Mouse (Mus musculus) heart, adult 8-10 months (tissue): ENCODE measurements around the gene Myh4. TPM values are rescaled to one million over a fixed set of nuclear protein-coding genes. Genes with fewer than 3 reads are reported as not detected.

Source experiments
- DNase-seq: peaks from one replicate; pipeline ENCODE4 v3.0.0; 2022; ENCODE audit warnings: low spot score
- total RNA-seq, 4 experiments: library from RNA; stranded (reverse); gene quantifications; 2 replicates each; pipeline ENCODE4 v1.2.4; 2022

Myh4 gene
- 10 to 100 TPM in 1 of 4 experiments, 1 to 10 TPM in 3; 5.6 to 10.3 (median 7.0) TPM for total RNA-seq

DNA sequence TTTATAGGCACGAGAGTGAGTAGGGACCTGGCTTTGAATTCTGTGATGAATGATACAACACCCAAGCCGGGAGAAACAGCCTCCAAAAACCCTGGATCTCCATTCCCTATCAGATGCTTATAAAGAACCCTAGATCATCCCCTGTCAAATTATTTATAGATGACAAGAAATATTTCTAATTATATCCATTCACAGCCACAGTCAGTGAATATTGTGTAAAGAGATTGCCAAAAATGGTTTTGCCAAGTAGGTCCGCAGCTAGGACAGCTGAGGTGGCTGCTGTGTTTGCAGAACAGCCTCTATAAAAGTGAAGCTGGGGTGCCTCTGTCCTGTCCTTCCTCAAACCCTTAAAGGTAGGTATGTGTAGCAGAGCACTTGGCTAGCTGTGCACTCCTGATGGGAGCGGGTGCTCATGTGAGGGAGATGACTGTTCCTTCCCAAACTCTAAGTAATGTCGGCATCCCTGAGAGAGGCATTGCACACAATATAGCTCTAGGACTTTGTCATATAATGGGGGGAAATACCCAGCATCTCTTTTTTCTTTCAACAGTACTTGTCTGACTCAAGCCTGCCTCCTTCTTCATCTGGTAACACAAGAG is at the start of gene Myh4:
Myh4 (plus strand) TSS at position 549 of the 599 bp plus-strand sequence.
- DNase-seq: no peak

DNA sequence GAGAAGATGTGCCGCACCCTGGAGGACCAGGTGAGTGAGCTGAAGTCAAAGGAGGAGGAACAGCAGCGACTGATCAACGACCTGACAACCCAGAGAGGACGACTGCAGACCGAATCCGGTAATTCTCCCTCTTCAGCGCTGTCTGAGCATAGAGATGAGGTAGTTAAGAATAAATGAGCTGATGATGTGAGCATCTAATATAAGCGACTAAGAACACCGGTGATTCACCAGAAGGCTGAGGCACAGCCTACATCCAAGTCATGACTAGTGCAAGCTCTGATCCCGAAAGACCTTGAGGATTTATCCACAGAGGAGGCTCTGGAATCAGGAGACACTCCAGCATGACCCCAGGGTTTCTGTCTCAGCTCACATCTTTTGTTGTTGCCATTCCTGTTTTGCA is 47.5 kb upstream of the Myh4 start:
- DNase-seq: no peak

DNA sequence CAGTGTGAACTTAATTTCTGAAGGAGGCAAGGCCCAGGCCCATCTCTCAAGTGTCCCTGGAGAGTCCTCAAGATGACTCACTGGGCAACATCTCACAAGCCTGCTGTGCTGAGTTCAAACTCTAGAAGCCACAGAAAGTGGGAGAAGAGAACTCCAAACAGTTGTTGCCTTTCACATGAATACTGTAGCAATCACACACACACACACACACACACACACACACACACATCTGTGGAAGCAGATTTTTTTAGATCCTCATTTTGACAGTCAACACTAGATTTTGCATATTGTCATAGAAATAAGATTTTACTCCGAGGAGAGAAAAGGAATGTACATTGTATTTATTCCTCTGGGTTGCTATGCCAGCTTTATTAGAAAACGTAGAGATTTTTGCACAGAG is 47.0 kb upstream of the Myh4 start:
- DNase-seq: no peak

DNA sequence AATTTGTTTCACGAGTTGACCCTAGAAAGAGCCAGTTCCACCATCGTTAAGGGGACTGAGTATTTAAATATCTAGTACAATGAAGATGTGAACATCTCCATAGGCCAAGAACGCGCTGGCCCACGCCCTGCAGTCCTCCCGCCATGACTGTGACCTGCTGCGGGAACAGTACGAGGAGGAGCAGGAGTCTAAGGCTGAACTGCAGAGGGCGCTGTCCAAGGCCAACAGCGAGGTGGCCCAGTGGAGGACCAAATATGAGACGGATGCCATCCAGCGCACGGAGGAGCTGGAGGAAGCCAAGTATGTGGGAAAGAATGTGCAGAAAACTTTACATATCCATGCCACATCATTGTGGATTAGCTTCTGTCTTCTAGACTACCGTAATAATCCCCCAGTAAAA is 46.3 kb upstream of the Myh4 start:
- DNase-seq: no peak

DNA sequence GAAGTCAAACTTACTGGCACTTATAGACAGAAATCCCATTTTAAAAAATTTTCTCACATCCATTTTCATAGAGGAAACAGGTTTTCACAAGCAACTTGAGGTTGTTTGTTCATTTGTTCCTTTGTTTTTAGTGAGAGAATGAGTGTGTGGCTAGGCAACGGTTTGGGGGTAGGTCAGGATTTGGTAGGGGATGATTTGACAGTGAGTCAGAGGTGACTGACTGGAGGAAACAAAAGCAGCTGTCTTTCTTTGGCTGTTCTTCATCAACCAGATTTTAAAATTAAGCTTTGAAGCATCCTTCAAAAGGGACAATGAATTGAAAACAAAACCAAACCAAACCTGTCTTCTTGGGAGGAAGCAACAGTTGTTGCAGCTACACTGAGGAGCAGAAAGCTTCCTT is 38.5 kb upstream of the Myh4 start:
- no peak for DNase-seq

DNA sequence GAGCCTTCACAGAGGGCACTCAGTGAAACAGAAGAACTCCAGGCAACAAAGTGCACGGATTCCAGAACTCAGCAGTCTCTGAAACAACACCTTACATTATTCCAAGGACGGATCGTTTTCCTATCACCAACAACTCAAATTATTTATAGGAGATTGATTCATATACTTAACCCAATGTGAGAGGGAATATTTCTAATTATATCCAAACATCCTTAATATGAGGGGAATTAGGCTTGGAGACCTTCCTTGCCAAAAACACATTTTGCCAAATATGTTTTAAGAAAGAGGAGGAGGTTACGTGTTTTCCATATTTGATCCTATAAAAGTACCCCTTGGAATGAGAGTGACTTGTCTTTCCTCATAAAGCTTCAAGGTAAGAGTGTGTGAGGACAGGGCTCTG is 38.1 kb upstream of the Myh4 start, which contains the start of gene Myh1:
Myh1 (plus strand) TSS at position 301 of the 400 bp plus-strand sequence.
- DNase-seq: no peak

DNA sequence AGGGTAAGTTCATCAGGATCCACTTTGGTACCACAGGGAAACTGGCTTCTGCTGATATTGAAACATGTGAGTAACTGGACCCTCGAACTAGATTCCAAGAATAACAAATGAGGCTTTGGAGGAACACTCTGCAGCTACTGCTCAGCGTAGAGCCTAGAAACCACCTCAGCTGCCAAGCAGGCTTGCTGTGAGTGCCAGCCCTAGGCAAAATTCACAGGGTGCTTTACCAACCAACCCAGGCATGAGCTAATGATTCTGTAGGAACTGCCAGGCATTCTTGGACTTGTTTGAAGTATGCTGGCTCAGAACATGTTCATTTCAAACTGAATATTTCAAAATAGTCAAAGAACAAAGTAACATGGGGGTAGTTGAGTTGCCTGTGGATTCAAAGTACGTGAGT is 33.1 kb upstream of the Myh4 start:
- DNase-seq: no peak

DNA sequence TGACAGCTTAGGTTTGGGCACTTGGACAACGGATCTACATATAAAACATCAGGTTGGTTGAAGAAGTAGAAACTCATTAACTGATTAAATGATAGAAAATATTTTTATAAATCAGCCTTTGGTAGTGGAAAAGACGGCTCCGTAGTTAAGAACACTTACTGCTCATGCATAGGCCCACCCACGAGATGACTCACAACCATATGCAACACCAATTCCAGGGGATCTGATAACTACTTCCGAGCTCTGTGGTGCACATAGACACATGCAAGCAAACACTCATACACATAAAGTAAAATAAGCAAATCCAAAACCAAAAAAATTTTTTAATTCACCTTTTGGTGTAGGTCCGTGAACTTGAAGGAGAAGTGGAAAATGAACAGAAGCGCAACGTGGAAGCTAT is 16.0 kb upstream of the Myh4 start:
- DNase-seq: no peak

DNA sequence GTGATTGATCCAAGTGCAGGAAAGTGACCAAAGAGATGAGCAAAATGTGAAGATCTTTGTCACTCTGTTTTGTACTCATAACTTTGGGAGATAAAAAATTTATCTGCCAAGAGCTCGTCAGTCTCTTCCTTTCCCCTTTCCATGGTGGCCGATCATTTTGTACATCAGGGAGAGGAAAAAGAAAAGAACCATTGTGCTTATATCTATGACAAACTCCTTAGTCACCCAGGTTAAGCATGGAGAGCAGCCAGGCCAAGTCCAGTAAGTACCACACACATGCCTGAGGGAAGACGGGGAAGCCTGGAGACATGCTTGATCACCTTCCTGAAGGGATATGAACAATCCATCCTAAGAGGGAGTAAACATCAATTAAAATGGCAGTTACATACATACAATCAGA is 13.4 kb upstream of the Myh4 start:
- DNase-seq: no peak

DNA sequence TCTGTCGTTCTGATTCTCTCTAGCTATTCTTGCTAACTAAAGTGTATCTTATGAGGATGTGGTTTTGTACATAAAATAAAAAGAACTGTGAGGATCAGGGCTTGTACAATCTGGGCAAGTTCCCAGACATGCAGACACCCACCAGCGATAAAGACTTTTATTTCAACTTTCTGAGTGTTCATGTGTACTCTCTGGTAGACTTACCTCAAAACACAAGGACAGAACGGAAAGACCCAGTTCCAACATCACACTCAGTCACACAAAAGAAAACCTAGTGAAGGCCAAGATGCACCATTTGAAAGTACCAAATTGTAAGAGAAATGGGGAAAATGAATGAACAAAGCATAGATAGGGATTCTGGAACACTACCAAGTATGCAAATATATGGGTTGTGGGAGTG is 9.1 kb upstream of the Myh4 start:
- no peak for DNase-seq

DNA sequence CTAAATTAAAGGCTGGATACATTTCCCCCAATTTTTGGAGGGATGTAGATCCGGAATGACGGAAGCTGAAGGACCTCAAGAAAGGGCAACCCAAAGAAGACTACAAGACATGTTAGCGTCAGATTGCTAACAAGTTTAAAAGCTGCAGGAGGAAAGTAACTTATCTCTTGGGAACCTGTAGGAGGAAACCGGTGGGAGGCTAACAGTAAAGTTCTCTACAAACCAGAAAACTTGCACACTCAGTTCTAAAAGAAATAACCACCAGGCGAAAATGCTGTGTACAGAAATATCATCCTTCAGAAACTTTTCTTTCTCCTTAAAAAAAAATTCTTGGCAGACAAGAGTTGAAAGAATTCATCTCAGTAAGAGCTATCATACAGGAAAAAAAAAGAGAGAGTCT is 8.7 kb upstream of the Myh4 start:
- no peak for DNase-seq

DNA sequence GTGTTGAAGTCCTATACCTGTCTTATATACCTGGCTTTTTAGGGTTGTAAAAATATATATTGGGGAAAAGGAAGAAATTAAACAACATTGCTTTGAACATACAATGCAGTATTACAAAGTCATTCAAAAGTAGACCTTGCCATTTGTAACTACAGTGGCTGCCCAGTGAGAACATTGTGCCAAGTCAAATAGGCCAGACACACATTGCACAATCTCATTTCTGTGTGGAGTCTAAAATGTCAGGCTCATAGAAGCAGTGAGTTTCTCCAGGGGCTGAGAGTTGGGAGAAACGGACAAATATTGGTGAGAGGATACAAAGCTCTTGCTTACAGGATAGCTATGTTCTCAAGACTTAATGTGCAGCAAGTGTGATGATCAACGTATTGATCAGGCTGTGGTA is 7.9 kb upstream of the Myh4 start:
- peak; percentile 23 for DNase-seq

DNA sequence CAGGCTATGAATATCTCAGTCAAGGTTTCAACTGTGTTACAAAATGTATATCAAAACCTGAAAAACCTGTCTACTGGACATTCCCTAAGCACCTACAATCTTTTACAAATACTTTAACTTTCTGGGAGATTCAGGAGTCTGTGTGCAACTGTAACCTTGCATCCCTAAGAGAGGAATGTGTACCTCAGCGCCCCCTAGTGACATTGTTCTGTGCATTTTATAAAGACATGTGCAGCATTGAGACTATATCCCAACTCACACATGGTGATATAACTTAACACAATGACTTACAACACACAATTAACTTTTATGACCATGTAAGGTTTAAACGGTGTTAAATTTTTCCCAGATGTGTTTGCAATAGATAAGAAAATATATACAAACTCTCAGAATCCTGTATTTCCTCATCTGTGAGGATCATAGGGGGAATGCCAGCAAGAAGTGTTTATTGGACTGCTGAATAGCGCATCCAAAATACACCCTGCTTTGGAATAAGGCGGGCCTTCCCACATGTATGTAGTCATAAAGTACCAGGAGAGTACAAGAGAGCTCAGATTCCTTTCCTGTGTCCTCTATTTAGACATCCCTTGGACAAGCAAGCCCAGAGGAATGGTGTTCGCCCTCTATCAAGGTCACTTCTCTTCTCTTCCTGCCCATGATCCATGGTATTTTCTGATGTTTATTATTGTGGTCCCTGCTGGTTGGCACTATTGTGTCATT is 2.0 kb upstream of the Myh4 start:
- DNase-seq: peak; percentile 34

DNA sequence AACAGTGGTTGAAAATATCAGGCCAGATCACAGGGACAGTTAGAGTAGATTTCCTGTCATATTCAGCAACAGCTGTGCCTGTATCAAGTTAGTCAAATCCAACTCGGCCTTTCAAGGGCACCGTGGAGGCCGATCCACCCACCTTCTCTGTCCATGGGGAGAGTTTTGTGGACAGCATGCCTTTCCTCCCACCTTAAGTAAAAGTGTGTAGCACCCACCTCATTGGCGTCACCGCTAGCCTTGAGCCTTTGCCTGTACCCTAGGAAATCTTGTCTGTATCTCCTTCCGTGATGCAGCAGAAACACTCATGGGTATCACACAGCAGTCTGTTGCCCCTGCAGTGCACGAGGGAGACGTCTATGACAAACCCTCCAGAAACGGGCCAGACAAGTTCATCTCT is 1.0 kb upstream of the Myh4 start:
- DNase-seq: no peak

DNA sequence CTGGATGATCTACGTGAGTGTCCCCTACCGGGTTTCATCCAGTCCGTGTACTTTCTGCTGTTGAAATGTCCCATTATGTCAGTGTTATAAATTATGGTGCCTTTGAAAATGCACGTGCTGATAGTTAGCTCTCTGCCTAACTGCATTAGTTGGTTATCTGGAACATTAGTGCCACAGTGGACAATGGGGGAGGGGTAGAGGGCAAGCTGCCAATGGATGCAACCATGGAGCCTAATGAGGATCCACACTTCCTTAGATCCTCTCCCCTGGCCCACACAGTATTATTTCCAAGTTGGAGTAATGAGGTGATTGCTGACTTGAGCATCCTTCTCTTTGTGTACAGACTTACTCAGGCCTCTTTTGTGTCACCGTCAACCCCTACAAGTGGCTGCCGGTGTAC is 3.2 kb downstream of the Myh4 start:
- no peak for DNase-seq

DNA sequence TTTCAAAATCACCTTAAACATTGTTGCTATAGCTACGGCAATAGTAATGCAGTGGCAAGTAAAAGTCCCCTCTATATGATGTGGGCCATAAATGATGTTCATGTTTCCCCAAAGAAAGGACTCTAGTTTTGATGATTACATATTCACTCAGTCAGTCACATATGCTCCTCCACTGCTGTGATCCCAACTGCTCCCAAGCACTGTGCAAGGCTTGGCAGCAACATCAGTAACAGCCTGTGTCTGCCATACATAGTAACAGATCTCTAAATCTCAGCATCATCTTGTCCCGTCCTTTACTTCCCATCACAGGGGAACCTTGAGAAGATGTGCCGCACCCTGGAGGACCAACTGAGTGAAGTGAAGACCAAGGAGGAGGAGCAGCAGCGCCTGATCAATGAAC is 15.9 kb downstream of the Myh4 start:
- no peak for DNase-seq

DNA sequence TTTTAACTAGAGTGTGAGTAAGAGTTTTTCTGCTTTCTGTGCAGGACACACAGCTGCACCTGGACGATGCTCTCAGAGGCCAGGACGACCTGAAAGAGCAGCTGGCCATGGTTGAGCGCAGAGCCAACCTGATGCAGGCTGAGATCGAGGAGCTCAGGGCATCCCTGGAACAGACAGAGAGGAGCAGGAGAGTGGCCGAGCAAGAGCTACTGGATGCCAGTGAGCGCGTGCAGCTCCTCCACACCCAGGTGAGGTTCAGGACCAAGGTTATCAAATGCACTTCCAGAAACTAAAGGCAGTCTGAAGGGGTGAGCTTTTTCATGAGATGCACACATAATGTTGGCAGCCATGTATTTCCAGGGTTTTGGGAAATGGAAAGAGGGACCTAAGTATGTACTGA is 19.2 kb downstream of the Myh4 start:
- DNase-seq: no peak

DNA sequence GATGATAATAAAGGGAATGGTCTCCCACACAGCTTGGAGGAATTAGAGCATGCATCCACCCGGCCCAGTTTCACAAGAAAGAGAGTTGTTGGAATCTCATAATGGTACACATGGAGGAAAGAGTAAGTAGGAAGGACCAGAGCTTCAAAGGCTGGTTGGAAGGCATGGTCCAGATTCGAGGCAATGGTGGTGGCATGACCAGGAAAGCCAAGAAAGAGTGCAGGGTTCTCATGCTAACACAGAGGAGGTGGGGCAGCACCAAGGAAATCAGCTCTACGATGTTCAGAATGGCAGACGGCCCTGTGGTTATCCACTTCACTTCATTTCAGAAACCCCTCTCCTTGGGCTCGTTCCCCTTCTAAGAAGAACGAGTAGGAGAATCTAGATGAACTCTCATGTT is 23.1 kb downstream of the Myh4 start:
- no peak for DNase-seq

DNA sequence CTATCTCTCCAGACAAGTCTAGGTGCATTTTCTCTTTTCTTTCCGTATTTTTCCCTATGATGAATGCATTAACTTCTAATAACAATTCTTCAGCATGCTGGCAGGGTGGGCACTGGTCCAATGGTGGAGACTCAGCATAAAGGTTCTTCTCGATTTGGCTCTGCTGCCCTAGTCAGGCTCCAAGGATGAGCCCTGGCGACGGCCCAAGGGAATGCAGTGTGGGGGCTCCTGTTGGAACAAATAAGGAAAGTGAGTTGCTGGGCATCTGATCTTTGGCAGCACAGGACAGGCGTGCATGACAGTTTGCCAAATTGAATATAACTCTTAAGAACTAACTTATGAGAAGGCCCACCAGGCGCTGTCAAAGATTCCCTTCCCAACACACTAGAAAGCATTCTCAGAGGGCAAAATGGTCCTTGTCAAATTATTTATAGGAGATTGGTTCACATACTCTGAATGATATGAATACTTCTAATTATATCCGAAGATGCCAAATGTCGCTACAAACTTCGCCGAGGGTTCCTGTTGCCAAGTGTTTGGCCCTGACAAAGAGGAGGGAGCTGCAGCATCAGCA is 38.9 kb downstream of the Myh4 start, which contains the start of gene Myh8:
Myh8 (plus strand) TSS at position 524 of the 574 bp plus-strand sequence.
- no peak for DNase-seq

DNA sequence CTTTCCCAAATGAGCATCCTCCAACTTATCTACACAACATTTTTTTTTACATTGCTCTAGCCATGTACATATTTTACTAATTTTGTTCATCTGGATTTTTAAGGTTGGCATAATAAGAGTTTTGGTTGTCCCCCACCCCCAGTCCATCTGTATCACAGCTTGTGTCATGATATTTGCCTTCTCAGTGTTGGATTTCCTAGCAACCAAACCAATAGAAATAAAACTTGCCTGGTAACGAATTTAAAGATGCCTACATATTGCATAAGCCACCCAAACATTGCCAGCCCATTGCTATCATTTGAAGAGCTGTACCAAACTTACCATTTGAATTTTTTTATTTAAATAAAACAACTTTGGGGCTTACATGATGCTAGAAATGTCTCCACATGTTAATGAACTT is 55.6 kb downstream of the Myh4 start:
- DNase-seq: no peak
